Mouse (Mus musculus) C2C12 (cell line): Measurements from ENCODE around the gene Dlgap1.

ENCODE experiments used
- CEBPB ChIP-seq: IDR thresholded peaks from one replicate; pipeline ENCODE4 v1.6.1; 2011; ENCODE audit warnings: low read depth, mild to moderate bottlenecking, control low read depth, moderate library complexity
- CTCF ChIP-seq: IDR thresholded peaks from one replicate; pipeline ENCODE4 v1.5.1; 2011; ENCODE audit not compliant: control insufficient read depth, insufficient read depth, insufficient read length
- MAX ChIP-seq: IDR thresholded peaks from one replicate; pipeline ENCODE4 v1.6.1; 2011; ENCODE audit warnings: mild to moderate bottlenecking, control low read depth
- MYOD1 ChIP-seq: IDR thresholded peaks from one replicate; pipeline ENCODE4 v1.6.1; 2011; ENCODE audit warnings: low read depth; ENCODE audit not compliant: control insufficient read depth, insufficient read length
- MYOG ChIP-seq: IDR thresholded peaks from one replicate; pipeline ENCODE4 v1.6.1; 2011; ENCODE audit not compliant: control insufficient read depth, insufficient read length; ENCODE audit errors: extremely low read depth
- USF1 ChIP-seq: IDR thresholded peaks from one replicate; pipeline ENCODE4 v1.6.1; 2011; ENCODE audit warnings: low read depth, mild to moderate bottlenecking, control low read depth, moderate library complexity

DNA sequence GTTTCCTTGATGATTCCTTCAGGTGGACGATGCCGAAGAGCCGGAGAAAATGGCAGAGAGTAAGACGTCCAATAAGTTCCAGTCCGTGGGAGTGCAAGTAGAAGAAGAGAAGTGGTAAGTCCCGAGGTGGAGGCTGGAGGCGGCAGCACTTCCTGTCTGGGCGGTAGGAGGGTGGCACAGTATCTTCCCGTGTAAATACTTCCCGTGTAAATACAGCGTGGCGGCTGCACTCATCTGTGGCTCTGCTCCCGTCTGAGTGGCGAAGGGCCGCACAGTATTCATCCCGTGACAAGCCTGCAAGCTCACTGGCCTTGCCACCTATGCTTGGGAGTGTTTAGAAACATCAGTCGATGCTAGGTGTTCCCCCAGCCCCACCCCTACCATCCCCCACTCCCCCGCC, 797.1 kb downstream of the Dlgap1 start:
- TF ChIP-seq USF1 (no peak), CEBPB (no peak), MAX (no peak), CTCF (no peak), MYOG (no peak), MYOD1 (no peak)
